Mouse (Mus musculus) kidney, adult 8-10 months (tissue): ENCODE measurements around the gene Esrrg.
A peak's percentile ranks its signal among the peaks of the same experiment; 100 is the strongest.

Experiments used
- DNase-seq, 2 experiments: peaks; one replicate each; pipeline ENCODE4 v3.0.0; 2022

The Esrrg gene

DNA sequence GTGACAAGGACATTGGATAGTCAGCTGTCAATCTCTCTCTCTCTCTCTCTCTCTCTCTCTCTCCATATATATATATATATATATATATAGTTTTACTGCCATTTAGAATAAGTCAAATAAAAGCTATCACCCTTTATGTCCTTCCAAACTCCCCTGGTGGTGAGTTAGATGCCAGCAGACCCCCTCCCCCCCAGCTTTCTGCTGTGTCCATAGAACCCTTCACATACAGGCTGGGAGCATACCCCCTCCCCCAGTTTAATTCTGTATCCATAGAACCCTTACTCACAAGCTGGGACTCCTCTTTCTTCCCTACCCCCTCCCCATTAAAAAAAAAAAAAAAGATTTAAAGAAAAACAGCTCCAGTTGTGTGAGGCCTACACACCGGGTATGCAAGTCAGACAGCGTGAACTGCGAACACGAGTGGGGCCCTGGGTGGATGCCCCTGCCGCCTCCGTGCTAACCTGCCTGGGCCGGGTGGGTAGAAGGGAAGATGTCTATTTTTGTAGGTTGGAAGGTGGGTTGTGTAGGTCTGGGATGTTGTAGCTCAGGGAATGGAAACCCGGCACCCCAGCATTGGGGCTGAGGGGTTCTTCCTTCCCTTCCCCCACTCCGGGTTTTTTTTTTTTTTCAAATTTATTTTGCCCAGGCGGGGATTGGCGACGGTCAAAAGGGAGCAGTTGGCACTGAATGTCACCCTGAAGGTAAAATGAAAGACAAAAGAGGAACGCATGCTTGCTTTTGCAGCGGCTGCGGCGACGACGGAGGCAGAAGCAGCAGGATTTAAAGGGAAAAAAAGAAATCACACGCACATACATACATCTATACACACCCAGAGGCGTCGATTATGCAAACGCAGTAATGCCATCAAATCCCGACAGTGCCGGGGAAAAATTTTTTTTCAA lies 42.4 kb downstream of the Esrrg start:
- DNase-seq: no peak

DNA sequence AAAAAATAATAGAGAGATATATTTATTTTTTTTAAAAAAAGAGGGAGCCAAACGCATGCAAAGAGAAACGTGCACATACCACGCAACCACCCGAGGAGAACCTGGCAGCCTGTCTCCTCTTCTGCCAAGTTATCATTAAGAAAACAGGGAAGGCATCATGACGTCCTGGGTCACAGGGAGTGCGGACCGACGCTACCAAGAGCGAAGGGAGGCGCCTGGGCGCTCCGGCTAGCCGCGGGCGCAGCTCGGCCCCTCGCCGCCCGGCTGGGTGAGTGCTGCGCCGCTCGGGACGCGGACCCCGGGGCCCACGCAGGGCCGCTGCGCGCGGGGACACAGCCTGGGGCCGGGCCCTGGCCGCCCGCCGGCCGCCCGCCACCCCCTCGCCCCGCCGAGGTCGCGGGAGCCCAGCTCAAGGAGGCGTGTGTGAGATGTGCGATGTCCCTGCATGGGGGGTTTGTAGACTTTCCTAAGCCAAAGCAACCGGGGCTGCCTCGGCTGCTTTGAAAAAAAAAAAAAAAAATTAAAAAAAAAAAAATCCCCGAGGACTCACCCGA lies 43.2 kb downstream of the Esrrg start:
- DNase-seq: peak; percentile 57 to 61

- DNase-seq: peak in 1 of 2 experiments; percentile 23
Observed at GRCm38 (mm10) chr1:187652445-187652844, 43.9 kb downstream of the Esrrg start.

DNA sequence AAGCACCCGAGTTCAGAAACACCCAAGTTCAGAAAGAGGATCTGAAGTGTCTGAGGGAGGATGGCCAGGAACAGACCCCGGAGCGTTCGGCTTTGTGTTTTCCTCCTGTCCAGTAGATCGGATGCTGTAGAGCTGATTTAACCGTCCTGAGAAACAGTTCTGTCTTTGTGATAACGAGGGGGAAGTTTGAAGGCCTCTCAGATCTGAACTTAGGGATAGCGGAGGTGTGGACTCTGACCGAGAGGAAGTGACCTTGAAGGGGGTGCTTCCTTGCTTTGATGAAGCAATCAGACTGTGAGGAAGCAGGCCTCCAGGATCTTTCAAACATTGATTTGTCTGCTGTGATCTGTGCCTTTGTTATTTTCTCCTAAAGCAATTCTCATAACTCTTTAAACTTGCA lies 44.8 kb downstream of the Esrrg start:
- peak in 1 of 2 experiments; percentile 33 for DNase-seq

DNA sequence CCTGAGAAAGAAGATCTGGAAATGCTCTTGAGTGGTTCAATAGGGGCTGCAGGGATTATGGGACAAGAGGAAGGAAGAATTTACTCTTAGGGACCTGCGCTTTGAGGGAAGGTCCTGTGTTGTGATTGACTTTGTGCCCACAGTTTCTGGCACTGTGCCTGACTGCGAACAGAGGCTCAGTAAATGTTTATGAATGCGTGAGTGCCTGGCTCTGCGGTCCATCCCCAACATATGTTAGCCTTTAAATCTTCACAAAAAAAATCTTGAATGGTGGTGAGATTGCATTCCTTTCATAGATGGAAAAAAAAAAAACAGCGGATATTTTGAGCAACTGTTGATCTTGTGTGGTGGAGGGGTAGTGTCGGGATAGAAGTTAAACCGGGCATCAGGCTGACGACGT lies 52.4 kb downstream of the Esrrg start:
- no peak for DNase-seq

DNA sequence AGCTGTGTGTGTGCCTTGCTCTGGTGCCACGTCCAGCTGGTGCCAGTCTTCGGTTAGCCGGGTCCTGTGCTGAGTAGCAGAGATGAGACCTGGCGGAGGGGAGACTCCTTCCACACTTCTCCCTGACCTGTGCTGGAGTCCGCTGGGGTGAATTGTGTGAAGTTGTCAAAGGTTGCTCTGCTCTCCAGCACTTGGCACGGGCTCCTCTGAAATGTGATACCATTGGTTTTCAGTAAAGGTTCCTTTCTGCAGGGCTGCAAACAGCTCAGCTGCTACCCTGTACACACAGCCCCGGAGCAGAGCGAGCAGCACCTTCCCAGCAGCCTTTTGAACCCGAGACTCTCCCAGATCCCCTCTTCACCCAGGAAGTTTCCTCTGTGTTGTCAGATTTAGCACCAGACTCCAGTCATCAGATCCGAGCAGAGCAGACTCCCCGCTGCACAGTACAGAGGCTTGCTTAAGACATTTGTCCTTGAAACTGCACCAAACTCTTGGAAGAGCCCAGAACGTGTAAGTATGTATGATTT lies 53.6 kb downstream of the Esrrg start:
- DNase-seq: peak; percentile 82 to 84

- peak; percentile 53 to 69 for DNase-seq
Observed at GRCm38 (mm10) chr1:187663376-187663775, 54.8 kb downstream of the Esrrg start.

GRCm38 (mm10) chr1:187664261-187664660 lies 55.7 kb downstream of the Esrrg start:
- no peak for DNase-seq

DNA sequence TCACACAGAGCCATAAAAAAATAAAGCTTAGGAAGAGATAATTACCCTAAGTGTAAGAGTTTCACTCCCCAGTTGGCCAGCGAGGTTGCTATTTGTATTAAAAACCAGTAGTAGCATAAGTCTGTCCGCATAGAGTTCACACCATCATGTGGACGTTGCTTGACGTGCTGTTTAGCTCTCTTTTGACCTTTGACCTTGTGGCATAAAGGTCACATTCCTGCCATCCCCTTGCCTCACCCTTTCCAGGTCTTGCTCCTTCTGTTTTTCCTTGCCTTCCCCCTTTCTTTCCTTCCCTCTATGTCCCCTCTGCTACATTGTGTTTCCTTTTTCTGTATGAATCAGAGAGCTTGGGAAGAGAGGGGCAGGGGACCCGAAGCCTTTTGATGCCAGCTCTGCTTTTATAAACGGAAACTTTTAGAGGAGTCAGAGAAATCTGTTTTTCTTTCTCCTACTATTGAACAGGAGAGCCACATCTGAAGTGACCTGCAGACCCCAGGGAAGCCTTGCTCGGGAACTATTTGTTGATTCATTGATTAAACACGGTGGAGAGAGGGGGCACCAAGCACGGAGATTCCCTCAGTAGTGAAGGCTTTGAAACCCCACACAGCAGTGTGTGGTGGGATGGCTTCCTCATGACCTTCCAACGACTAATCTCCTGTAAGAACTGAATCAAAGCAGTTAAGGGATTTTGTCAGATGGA lies 57.5 kb downstream of the Esrrg start:
- DNase-seq: no peak

DNA sequence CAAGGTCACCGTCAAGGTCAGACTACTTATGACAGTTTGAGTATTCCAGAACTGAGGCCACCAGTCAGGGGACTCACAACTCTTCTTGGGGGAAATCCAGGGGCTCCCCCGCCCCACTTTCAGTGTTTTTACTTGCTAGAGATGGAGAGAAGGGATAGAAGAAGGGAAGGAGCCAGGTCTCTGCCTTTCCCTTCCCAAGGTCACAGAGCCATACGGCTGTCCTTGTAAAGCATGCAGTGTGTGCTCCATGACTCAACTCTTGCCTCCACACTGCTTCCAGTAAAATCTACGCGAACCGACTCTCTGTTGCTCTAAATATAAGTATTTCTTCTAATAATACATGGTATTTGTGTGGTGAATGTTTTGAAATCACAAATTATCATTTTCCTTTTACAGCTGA lies 61.2 kb downstream of the Esrrg start:
- DNase-seq: no peak

DNA sequence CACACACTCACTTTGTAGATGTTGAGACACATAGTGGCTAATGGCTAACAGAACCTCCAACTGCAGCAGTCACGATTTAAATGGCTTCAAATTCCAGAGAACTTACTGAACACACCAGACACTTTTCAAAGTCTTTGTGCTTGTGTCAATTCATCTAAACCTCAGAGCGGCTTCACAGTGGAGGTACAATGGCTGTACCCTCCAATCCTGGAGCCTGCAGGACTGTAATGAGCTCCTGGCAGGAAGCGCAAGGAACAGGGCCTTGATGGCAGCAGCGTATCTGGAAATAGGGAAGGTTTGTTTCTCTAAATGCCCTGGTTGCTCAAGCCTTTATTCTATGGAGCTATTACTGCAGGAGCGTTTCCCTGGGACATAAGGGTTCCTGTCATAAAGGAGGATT lies 63.9 kb downstream of the Esrrg start:
- no peak for DNase-seq

DNA sequence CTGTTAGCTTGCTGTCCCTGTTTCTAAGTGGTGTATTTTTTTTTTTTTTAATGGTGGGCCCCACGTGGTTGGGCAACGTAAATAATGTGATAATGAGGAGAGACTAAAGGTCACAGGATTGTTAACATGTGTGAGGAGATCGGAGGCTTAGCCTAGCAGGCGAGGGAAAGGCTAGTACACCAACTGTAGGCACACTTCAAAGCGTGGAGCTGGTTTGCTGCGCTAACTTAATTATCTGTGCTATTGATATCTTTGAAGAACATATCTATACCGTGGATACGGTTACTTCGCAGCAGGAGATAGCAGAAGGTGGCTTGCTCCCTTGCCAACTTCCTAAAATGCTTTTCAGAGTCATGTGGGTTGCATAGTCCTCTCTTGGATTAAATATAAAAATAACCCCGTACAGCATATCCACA lies 66.2 kb downstream of the Esrrg start:
- DNase-seq: no peak

DNA sequence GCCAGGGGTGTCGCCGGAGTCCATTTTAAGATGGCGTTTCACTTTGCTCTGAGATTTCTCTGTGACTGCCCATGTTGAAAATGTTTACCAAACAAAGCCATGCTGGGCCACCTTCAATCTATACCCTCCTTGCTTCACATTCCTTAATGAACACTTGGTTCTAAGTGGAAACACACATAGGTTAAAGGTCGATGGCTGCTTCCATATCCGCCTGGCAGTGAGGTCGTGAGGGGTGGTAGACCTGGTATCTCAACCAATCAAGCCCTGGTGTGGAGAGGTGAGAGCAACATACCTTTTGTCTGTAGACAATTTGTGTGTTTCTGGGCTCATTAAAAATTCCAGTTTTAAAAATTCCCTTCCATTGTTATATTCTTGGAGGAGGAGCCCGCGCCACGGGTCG lies 68.0 kb downstream of the Esrrg start:
- DNase-seq: no peak

GRCm38 (mm10) chr1:187679246-187679645 lies 70.7 kb downstream of the Esrrg start:
- DNase-seq: no peak

- no peak for DNase-seq
Observed at GRCm38 (mm10) chr1:187684519-187684918, 75.9 kb downstream of the Esrrg start.

DNA sequence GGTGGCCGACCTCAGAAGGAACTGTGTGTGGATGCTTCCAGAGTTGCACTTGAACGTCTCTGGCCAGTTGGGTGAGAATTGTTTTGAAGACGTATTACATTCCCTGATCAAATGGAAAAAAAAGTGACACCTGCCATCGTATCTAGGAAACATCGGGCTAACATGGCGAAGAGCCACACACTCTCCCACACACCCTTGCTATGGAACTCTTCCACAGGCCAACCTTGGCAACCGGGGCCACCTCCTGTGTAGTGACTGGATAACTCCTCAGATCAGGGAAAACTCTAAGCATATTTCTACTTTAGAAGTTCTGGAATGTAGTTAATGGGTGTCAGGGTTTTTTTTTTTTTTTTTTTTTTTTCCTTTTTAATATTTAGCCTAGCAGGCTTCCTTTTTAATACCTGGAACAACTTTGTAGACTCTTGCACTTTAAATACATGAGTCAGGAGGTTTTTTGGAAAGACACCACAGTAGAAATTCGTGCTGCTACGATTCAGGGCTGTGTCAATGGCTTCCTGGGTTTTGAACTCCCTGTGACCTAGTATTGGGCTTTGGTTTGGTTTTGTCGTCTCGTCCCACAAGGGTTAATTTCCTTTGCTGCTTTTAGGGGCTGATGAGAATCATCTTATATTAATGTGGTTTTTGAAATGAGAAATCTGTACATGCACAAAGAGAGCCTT lies 83.4 kb downstream of the Esrrg start:
- peak; percentile 78 to 81 for DNase-seq

GRCm38 (mm10) chr1:187694865-187695264 lies 86.3 kb downstream of the Esrrg start:
- no peak for DNase-seq

DNA sequence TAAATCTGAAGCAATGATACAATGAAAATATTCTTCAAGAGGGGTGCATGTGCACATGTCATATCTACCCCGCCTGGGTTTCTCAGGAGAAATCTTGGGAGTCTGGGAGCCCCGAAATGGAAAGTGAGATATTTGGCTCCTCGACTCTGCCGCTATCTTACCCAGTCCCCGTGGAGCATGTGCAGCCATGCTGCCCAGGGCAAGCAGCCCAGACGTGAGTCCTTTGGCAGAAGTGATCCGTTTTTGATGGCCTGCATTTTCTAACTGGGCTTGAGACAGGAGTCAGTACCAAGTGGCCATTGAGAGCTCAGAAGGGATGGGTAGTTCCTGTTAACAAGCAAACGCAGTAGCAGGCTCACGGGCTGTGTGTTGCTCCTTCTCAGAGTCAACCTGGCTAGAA lies 89.6 kb downstream of the Esrrg start:
- no peak for DNase-seq

DNA sequence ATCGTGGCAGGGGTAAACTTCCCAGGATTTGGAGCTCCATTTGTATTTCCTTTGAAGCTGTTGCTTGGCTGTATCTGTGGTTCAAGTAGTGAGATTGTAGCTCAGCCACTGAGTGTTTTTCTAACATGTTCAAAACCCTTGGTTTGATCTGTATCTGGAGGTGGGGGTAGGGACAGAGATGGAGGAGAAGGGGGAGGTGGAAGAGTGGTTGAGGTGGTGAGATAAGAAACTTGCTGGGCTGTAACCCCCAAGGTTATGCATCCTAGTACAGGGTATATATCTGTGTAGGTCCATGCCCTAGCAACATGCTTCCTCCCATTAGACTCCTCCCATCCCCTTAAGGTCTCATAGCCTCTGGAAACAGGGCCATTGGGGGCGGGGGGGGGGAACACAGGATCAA lies 92.4 kb downstream of the Esrrg start:
- DNase-seq: no peak

GRCm38 (mm10) chr1:187704921-187705320 lies 96.3 kb downstream of the Esrrg start:
- no peak for DNase-seq

- DNase-seq: no peak
Observed at GRCm38 (mm10) chr1:187705348-187705747, 96.8 kb downstream of the Esrrg start.

DNA sequence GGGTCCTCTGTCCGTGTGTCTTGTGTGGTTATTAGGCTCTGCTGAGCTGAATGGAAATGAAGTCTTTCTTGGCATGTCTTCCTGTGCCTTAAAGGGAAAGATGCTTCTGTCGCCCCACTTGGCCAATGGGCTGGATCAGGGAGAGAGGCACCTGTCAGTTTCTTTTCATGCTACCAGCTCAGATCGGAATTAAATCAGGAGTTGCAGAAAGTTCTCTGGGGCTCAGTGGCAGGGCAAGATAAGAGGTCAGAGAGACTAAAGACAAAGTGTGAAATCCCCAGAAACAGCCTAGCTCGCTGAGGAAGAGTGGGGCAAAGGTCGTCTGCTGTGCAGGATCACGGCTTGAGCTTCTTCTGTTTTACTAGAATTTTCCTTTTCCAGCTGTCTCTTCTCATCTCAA lies 97.5 kb downstream of the Esrrg start:
- peak; percentile 11 to 39 for DNase-seq

DNA sequence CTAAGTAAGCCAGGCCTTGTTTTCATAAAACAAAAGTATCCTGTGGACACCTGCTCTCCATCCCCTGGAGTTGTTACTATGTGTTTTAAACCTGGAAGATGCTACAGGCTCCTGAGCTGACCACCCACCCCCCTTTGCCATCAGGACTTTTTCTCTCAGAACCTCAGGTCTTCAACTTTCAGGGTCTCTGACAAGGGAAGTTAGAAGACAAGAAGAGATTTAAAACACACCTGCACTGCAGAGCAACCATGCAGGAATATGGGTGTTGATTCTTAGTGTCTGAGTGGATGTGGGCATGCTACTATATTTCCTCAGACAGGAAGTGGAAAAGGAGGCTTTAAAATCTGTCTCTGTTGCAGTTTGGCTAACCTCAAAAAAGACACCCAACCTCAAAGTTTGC lies 98.6 kb downstream of the Esrrg start:
- DNase-seq: no peak
